Mouse (Mus musculus) liver, adult (tissue): ENCODE data around the gene Vmn2r3.

ENCODE experiments used
- GATA4 ChIP-seq: IDR thresholded peaks from 2 replicates; pipeline ENCODE4 v1.6.1; 2014; ENCODE audit warnings: mild to moderate bottlenecking, low read length; ENCODE audit not compliant: insufficient replicate concordance

Gene Vmn2r3

GRCm38 (mm10) chr3:64289609-64290008, at the start of gene Vmn2r3:
Vmn2r3 (minus strand) TSS chr3:64289709.
- TF ChIP-seq GATA4, result no peak

GRCm38 (mm10) chr3:64332548-64332947, 43.0 kb upstream of the Vmn2r3 start:
- TF ChIP-seq GATA4, result no peak

GRCm38 (mm10) chr3:64321824-64322223, 32.3 kb upstream of the Vmn2r3 start:
- no peak for TF ChIP-seq GATA4

GRCm38 (mm10) chr3:64306799-64307198, 17.3 kb upstream of the Vmn2r3 start:
- no peak for TF ChIP-seq GATA4

- no peak for TF ChIP-seq GATA4
Measured at GRCm38 (mm10) chr3:64265762-64266112, 23.8 kb downstream of the Vmn2r3 start.

- TF ChIP-seq GATA4, result no peak
Measured at GRCm38 (mm10) chr3:64259582-64259981, 29.9 kb downstream of the Vmn2r3 start.

- TF ChIP-seq GATA4, result no peak
Measured at GRCm38 (mm10) chr3:64251646-64252045, 37.9 kb downstream of the Vmn2r3 start.

- TF ChIP-seq GATA4, result no peak
Measured at GRCm38 (mm10) chr3:64227243-64227642, 62.3 kb downstream of the Vmn2r3 start.
